Mouse (Mus musculus): ENCODE measurements around the gene Hyou1. TPM values are rescaled to one million over a fixed set of nuclear protein-coding genes. Genes with fewer than 3 reads are reported as not detected.

The Hyou1 gene
- polyA plus RNA-seq, 2 experiments, result 28.5 to 64.4 TPM

DNA sequence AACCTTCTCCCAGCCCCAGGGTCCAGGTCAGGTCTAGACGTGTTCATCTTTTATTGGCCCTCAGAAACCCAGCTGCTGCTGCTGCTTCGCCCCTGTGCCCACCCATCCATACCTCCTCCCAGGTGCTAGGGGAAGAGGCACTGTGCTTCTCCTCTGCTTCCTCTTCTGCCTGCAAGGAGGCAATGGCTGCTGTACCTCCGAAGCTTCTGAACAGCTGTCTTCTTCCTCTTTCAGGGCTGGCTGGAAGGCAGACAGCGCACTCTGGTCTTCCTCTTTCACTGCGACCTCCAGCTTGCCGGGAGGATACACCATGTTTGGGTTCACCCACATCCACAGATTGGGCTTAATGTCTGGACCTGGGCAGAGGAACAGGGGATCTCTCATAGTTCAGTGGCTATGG lies 56.5 kb downstream of the Hyou1 start:
- TF ChIP-seq POLR2A (IDR thresholded peaks at IDR 0.05; ENCODE audit: borderline replicate concordance, extremely low read depth, insufficient read depth, insufficient read length), result no peak
- Histone ChIP-seq H3K9me3 (ENCODE audit: control insufficient read depth, low read length) (no peaks in the 10 kb centered on the region), H3K27me3 (ENCODE audit: control insufficient read depth, insufficient read depth, low read length) (no peaks in the 10 kb centered on the region), H3K27ac (replicated peaks; ENCODE audit: low read depth, low read length) (no peak overlapping the region), H3K4me2 (replicated peaks; ENCODE audit: low read depth, low read length, severe bottlenecking) (no peak overlapping the region), H3K9ac (ENCODE audit: low read depth, low read length, severe bottlenecking) (no peak overlapping the region), H3K36me3 (ENCODE audit: control insufficient read depth, insufficient read depth, low read length) (no peaks in the 10 kb centered on the region), H3K4me3 (replicated peaks; ENCODE audit: low read length) (no peak overlapping the region), H3K4me1 (ENCODE audit: control insufficient read depth, insufficient read depth, low read length) (peaks cover 7% of the 10 kb centered on the region)
- 62% methylated on average over 6 of the region's 6 CpGs for WGBS
- ATAC-seq (ENCODE audit: low FRiP score, low read depth), result no peak
- no peak for DNase-seq (ENCODE audit: low spot score)

DNA sequence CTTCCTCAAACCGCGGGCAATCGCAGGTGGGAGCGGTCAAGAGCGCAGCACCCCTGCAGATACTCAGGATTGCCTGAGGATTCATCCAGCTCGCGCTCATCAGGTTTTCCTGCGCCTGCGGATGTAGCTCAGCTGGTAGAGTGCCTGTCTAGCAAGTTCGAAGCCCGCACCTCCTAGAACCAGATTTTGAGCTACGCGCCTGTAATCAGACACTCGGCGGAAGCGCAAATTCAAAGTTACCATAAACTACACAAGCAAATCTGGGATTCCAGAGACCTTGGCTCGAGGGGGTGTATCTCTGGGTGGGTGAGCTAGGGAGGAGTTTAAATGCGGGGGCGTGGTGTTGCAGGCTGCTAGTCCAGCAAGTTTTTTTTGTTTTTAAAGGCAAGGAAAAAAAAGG lies 61.7 kb downstream of the Hyou1 start, which contains the start of gene Foxr1:
TSS of gene Foxr1 (minus strand) at position 176 of the 400 bp plus-strand sequence.
- WGBS, result 81% methylated on average over 19 of the region's 19 CpGs
- DNase-seq (ENCODE audit: low spot score) (no peak), ATAC-seq (ENCODE audit: low FRiP score, low read depth) (no peak)
- no peak within 1 kb of the TSS for H3K4me2 ChIP-seq (replicated peaks; ENCODE audit: low read depth, low read length, severe bottlenecking)
- no peaks in the 10 kb centered on the region for H3K4me1 ChIP-seq (ENCODE audit: control insufficient read depth, insufficient read depth, low read length)
- no peak within 1 kb of the TSS for H3K27ac ChIP-seq (replicated peaks; ENCODE audit: low read depth, low read length)
- no peaks in the 10 kb centered on the region for H3K36me3 ChIP-seq (ENCODE audit: control insufficient read depth, insufficient read depth, low read length)
- TF ChIP-seq POLR2A (IDR thresholded peaks at IDR 0.05; ENCODE audit: borderline replicate concordance, extremely low read depth, insufficient read depth, insufficient read length), result no peak
- no peaks in the 10 kb centered on the region for H3K9me3 ChIP-seq (ENCODE audit: control insufficient read depth, low read length)
- H3K27me3 ChIP-seq (ENCODE audit: control insufficient read depth, insufficient read depth, low read length), result no peaks in the 10 kb centered on the region
- no peak within 1 kb of the TSS for H3K4me3 ChIP-seq (replicated peaks; ENCODE audit: low read length)
- H3K9ac ChIP-seq (ENCODE audit: low read depth, low read length, severe bottlenecking), result no peak within 1 kb of the TSS

Small RNAs within 50 kb of the gene (microRNA-seq; reads per million reads assigned to microRNA genes)
- gene Gm44335, result not detected
- not detected for gene Mir7085

Other genes with a start within 250 kb of the Hyou1 start
- 82.8 and 101 TPM in 2 replicates for gene Mcam, start 245.0 kb upstream of the Hyou1 start, polyA plus RNA-seq (2012; rRNA removed)
- gene Mcam, start 245.0 kb upstream of the Hyou1 start, polyA plus RNA-seq (2014; fragmentation: Nextera tagmentation; extraction: Ambion mirVana), result 44.2 and 46.3 TPM in 2 replicates
- 18.3 and 21.0 TPM in 2 replicates for gene Cbl, start 145.4 kb upstream of the Hyou1 start, polyA plus RNA-seq (2012; rRNA removed)
- 15.6 and 16.8 TPM in 2 replicates for gene Cbl, start 145.4 kb upstream of the Hyou1 start, polyA plus RNA-seq (2014; fragmentation: Nextera tagmentation; extraction: Ambion mirVana)
- gene Ccdc153, start 138.8 kb upstream of the Hyou1 start, polyA plus RNA-seq (2012; rRNA removed), result not detected in 2 replicates
- gene Ccdc153, start 138.8 kb upstream of the Hyou1 start, polyA plus RNA-seq (2014; fragmentation: Nextera tagmentation; extraction: Ambion mirVana), result not detected in 2 replicates
- 0.13 and 0.15 TPM in 2 replicates for gene Pdzd3, start 128.0 kb upstream of the Hyou1 start, polyA plus RNA-seq (2012; rRNA removed)
- not detected in 2 replicates for gene Pdzd3, start 128.0 kb upstream of the Hyou1 start, polyA plus RNA-seq (2014; fragmentation: Nextera tagmentation; extraction: Ambion mirVana)
- 8.6 and 10.5 TPM in 2 replicates for gene Nlrx1, start 110.9 kb upstream of the Hyou1 start, polyA plus RNA-seq (2012; rRNA removed)
- gene Nlrx1, start 110.9 kb upstream of the Hyou1 start, polyA plus RNA-seq (2014; fragmentation: Nextera tagmentation; extraction: Ambion mirVana), result 12.6 and 13.5 TPM in 2 replicates
- 20.8 and 35.7 TPM in 2 replicates for gene Abcg4, start 90.9 kb upstream of the Hyou1 start, polyA plus RNA-seq (2012; rRNA removed)
- gene Abcg4, start 90.9 kb upstream of the Hyou1 start, polyA plus RNA-seq (2014; fragmentation: Nextera tagmentation; extraction: Ambion mirVana), result 4.8 and 5.0 TPM in 2 replicates
- 39.4 and 46.7 TPM in 2 replicates for gene Hinfp, start 73.8 kb upstream of the Hyou1 start, polyA plus RNA-seq (2012; rRNA removed)
- gene Hinfp, start 73.8 kb upstream of the Hyou1 start, polyA plus RNA-seq (2014; fragmentation: Nextera tagmentation; extraction: Ambion mirVana), result 18.0 and 22.0 TPM in 2 replicates
- gene C2cd2l, start 59.2 kb upstream of the Hyou1 start, polyA plus RNA-seq (2012; rRNA removed), result 19.6 and 23.1 TPM in 2 replicates
- 7.5 and 8.0 TPM in 2 replicates for gene C2cd2l, start 59.2 kb upstream of the Hyou1 start, polyA plus RNA-seq (2014; fragmentation: Nextera tagmentation; extraction: Ambion mirVana)
- gene Dpagt1, start 53.5 kb upstream of the Hyou1 start, polyA plus RNA-seq (2012; rRNA removed), result 47.9 and 71.0 TPM in 2 replicates
- gene Dpagt1, start 53.5 kb upstream of the Hyou1 start, polyA plus RNA-seq (2014; fragmentation: Nextera tagmentation; extraction: Ambion mirVana), result 39.4 and 39.5 TPM in 2 replicates
- 311 and 451 TPM in 2 replicates for gene H2afx, start 44.8 kb upstream of the Hyou1 start, polyA plus RNA-seq (2012; rRNA removed)
- 256 and 275 TPM in 2 replicates for gene H2afx, start 44.8 kb upstream of the Hyou1 start, polyA plus RNA-seq (2014; fragmentation: Nextera tagmentation; extraction: Ambion mirVana)
- gene Hmbs, start 35.3 kb upstream of the Hyou1 start, polyA plus RNA-seq (2012; rRNA removed), result 60.1 and 61.3 TPM in 2 replicates
- gene Hmbs, start 35.3 kb upstream of the Hyou1 start, polyA plus RNA-seq (2014; fragmentation: Nextera tagmentation; extraction: Ambion mirVana), result 97.1 and 102 TPM in 2 replicates
- 28.5 and 32.9 TPM in 2 replicates for gene Vps11, start 17.8 kb upstream of the Hyou1 start, polyA plus RNA-seq (2012; rRNA removed)
- 27.8 and 29.9 TPM in 2 replicates for gene Vps11, start 17.8 kb upstream of the Hyou1 start, polyA plus RNA-seq (2014; fragmentation: Nextera tagmentation; extraction: Ambion mirVana)
- 17.5 and 21.6 TPM in 2 replicates for gene Slc37a4, start 17.4 kb downstream of the Hyou1 start, polyA plus RNA-seq (2012; rRNA removed)
- gene Slc37a4, start 17.4 kb downstream of the Hyou1 start, polyA plus RNA-seq (2014; fragmentation: Nextera tagmentation; extraction: Ambion mirVana), result 12.5 and 16.0 TPM in 2 replicates
- gene Rps25, start 27.6 kb downstream of the Hyou1 start, polyA plus RNA-seq (2012; rRNA removed), result 680 and 1,089 TPM in 2 replicates
- 2,627 and 2,837 TPM in 2 replicates for gene Rps25, start 27.6 kb downstream of the Hyou1 start, polyA plus RNA-seq (2014; fragmentation: Nextera tagmentation; extraction: Ambion mirVana)
- gene Trappc4, start 28.1 kb downstream of the Hyou1 start, polyA plus RNA-seq (2012; rRNA removed), result 81.5 and 85.7 TPM in 2 replicates
- 127 and 144 TPM in 2 replicates for gene Trappc4, start 28.1 kb downstream of the Hyou1 start, polyA plus RNA-seq (2014; fragmentation: Nextera tagmentation; extraction: Ambion mirVana)
- gene Ccdc84, start 39.1 kb downstream of the Hyou1 start, polyA plus RNA-seq (2012; rRNA removed), result 54.3 and 57.3 TPM in 2 replicates
- 24.8 and 25.4 TPM in 2 replicates for gene Ccdc84, start 39.1 kb downstream of the Hyou1 start, polyA plus RNA-seq (2014; fragmentation: Nextera tagmentation; extraction: Ambion mirVana)
- gene Foxr1, start 61.6 kb downstream of the Hyou1 start, polyA plus RNA-seq (2012; rRNA removed), result not detected in 2 replicates
- gene Foxr1, start 61.6 kb downstream of the Hyou1 start, polyA plus RNA-seq (2014; fragmentation: Nextera tagmentation; extraction: Ambion mirVana), result not detected in 2 replicates
- gene Upk2, start 75.5 kb downstream of the Hyou1 start, polyA plus RNA-seq (2012; rRNA removed), result 0.33 and 0.91 TPM in 2 replicates
- 0.40 TPM in 1 of 2 replicates, not detected in the other for gene Upk2, start 75.5 kb downstream of the Hyou1 start, polyA plus RNA-seq (2014; fragmentation: Nextera tagmentation; extraction: Ambion mirVana)
- 41.2 and 53.7 TPM in 2 replicates for gene Bcl9l, start 103.3 kb downstream of the Hyou1 start, polyA plus RNA-seq (2012; rRNA removed)
- gene Bcl9l, start 103.3 kb downstream of the Hyou1 start, polyA plus RNA-seq (2014; fragmentation: Nextera tagmentation; extraction: Ambion mirVana), result 20.5 and 22.7 TPM in 2 replicates
- gene Cxcr5, start 182.4 kb downstream of the Hyou1 start, polyA plus RNA-seq (2012; rRNA removed), result 0.10 and 0.13 TPM in 2 replicates
- 0.30 TPM in 1 of 2 replicates, not detected in the other for gene Cxcr5, start 182.4 kb downstream of the Hyou1 start, polyA plus RNA-seq (2014; fragmentation: Nextera tagmentation; extraction: Ambion mirVana)
- gene Ddx6, start 225.4 kb downstream of the Hyou1 start, polyA plus RNA-seq (2012; rRNA removed), result 41.7 and 42.0 TPM in 2 replicates
- 18.5 and 20.4 TPM in 2 replicates for gene Ddx6, start 225.4 kb downstream of the Hyou1 start, polyA plus RNA-seq (2014; fragmentation: Nextera tagmentation; extraction: Ambion mirVana)